Mouse (Mus musculus) MEL-GATA-1-ER (cell line): ENCODE data around the gene Gm732.

ENCODE experiments used
- DNase-seq: peaks from one replicate; pipeline ENCODE4 v3.0.0-alpha.2; 2012; ENCODE audit warnings: low read depth; ENCODE audit errors: extremely low read depth

Gene Gm732

DNA sequence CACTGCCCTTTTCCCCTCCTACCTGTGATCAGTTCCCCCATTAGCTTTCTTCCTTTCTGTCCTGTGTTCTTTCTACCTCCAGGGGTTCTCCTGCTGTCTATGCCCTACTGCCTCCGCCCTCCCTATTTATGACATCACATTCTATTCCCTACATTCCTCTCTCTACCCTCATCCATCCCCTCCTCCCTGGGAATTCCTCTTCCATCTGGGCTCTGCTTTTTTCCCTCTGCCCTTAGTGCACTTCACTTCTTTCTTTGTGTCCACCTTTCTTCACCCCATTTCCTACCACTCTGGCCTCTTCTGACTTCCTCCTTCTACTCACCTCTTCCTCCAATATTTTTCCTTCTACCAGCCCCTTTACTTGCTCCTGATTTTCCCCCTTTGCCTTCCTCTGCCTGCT lies at the start of gene Gm732:
Gene Gm732 (minus strand): TSS at position 101 of the 400 bp plus-strand sequence.
- no peak for DNase-seq
